Mouse (Mus musculus) olfactory bulb, adult 2 months (tissue): Measurements from ENCODE around the gene Slc13a1. TPM values are rescaled to one million over a fixed set of nuclear protein-coding genes. Genes with fewer than 3 reads are reported as not detected.
"Not testable (repeated sequence)": the region's sequence is repeated elsewhere in the genome, so short reads cannot be mapped to it uniquely, and the experiment has no call there.

Experiments used
- H3K27ac ChIP-seq: fragments of 200-500 bp; 2 replicates; pipeline ENCODE4 v1.5.1; 2012; ENCODE audit warnings: low read depth, low read length; ENCODE audit not compliant: insufficient read depth
- H3K4me1 ChIP-seq: fragments of 200-500 bp; 2 replicates; pipeline ENCODE4 v1.6.1; 2012; ENCODE audit warnings: low read length; ENCODE audit not compliant: control insufficient read depth, insufficient read depth
- H3K4me3 ChIP-seq: fragments of 200-500 bp; 2 replicates; pipeline ENCODE4 v1.5.1; 2012; ENCODE audit warnings: mild to moderate bottlenecking, low read depth, low read length, moderate library complexity; ENCODE audit not compliant: insufficient read depth
- CTCF ChIP-seq: fragments of 200-500 bp; IDR thresholded peaks from 2 replicates; pipeline ENCODE4 v1.5.1; 2012; ENCODE audit warnings: low read depth, mild to moderate bottlenecking, low read length, moderate library complexity; ENCODE audit not compliant: insufficient read depth
- POLR2A ChIP-seq: fragments of 200-500 bp; IDR thresholded peaks from 2 replicates; pipeline ENCODE4 v1.6.1; 2012; ENCODE audit warnings: mild to moderate bottlenecking, low read depth, low read length, moderate library complexity; ENCODE audit not compliant: insufficient read depth
- WGBS: fragments of 180-500 bp; shearing (Covaris S2); methylation state at CpG from one replicate; pipeline ENCODE4 v1.1.7; 2018; 5-methylcytosine and 5-hydroxymethylcytosine counted together
- polyA plus RNA-seq: library from polyadenylated mRNA; stranded (reverse); fragments of >200 nt; gene quantifications from 2 replicates; pipeline ENCODE4 v1.2.4, GENCODE M21; 2012; ENCODE audit warnings: low replicate concordance; ENCODE audit not compliant: missing spikeins, insufficient read depth, insufficient read length

The Slc13a1 gene
- polyA plus RNA-seq: not detected in 2 replicates

DNA sequence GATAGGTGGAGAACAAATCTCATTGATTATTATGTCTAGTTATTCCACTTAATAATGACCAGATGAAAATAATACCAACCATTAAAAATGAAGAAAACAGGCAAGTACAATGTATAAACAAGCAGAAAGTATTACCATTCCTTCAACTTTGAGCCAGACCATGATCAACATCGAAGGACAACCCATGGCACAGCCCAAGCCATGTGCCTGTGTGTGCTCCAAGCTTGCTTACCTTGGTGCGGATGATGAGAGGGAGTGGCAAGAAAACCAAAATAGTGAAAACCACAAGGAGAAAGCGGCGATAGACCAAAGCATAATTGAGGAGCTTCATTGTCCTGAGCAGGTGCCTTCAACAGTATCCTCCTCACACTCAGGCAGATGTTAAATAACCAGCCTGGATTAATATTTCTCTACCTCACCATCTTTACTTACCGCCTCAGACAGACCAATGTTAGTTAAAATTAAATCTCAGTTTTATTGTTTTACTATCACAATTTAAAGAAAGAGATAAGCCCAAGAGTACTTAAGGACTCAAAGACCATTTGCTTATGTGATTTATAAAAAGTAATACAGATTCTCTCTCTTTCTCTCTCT lies at the start of gene Slc13a1:
Slc13a1 (minus strand) TSS at position 359 of the 594 bp plus-strand sequence.
- H3K27ac ChIP-seq: no peak within 1 kb of the TSS
- TF ChIP-seq POLR2A: no peak
- no peak for TF ChIP-seq CTCF
- WGBS: 94% methylated on average over 5 of the region's 5 CpGs
- H3K4me3 ChIP-seq: no peak within 1 kb of the TSS
- H3K4me1 ChIP-seq: no peaks in the 10 kb centered on the region

DNA sequence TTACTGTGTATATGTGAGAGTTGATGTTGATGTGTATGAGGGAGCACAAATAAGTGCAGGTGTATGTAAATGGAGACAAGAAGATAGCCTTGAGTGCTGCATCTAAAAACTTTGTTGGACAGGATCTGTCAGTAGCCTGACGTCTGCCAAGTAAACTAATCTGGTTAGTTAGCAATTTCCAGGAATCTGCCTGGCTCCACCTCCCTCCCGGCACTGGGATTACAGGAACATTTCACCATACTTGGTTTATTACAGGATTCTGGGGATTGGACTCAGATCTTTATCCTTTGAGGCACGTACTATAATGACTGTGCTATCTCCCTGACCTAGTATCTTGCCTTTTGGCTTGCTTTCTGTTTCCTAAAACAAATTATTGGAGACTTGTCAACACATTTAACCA lies 40.0 kb upstream of the Slc13a1 start:
- TF ChIP-seq CTCF: no peak
- TF ChIP-seq POLR2A: no peak
- 83% methylated on average over 3 of the region's 3 CpGs for WGBS
- H3K27ac ChIP-seq: no peak overlapping the region
- no peaks in the 10 kb centered on the region for H3K4me1 ChIP-seq
- H3K4me3 ChIP-seq: no peak overlapping the region

DNA sequence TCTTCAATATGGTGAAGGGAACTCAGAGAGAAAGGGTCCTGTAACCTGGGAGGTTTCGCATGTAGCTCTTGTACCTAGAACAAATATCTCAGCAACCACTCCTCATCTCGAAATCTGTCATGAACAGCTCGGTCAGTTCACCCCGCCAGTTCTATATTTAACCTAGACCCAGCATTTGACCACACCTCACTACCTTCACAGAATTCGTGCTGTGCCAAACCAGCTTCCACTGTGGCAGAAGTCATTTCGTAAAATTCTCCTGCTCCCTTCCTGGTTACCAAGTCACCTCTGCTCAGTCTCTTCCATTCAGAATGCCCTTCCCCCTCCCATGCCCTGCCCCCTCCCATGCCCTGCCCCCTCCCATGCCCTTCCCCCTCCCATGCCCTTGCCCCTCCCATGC lies 34.3 kb upstream of the Slc13a1 start:
- Histone ChIP-seq H3K4me1 (no peaks in the 10 kb centered on the region), H3K4me3 (no peak overlapping the region), H3K27ac (no peak overlapping the region)
- 91% methylated on average over 6 of the region's 6 CpGs for WGBS
- TF ChIP-seq POLR2A (no peak), CTCF (no peak)

DNA sequence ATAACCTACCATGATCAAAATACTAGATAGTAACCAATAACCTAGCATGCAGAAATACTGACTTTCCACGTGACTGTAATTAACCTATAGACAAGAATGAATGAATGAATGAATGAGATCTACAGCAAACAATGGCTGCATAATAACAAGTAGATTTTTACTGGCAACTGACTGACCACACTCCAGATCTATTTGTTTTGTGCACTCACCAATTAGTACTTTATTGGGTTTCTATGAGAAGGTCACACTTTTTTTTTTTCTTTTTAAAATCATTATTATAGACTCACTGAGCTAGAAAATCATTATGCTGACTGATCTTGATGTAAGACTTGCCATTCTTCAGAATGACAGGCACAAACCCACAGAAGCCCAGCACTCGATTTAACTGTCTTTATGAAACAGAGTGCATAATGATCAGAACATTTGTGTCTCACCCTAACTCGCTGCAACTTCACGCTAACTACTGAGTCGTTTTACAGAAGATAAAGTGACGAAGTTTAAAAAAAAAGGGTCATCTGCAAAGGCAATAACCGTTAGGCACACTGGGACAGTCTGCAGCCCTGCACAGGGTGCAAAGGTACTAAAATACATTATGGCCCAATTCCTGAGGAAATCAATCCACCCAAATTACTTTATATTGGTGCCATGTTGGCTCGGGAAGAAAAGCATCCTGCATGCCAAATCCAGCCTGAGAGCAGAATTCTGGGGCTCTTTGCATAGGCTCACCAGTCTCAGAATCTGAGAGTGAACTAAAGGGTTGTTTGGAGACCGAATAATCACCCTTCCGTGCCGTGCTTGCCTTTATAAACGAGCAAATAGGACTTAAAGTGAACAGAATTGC lies 33.0 kb upstream of the Slc13a1 start:
- 36% methylated on average over 12 of the region's 12 CpGs for WGBS
- TF ChIP-seq POLR2A (no peak), CTCF (no peak)
- H3K4me3 ChIP-seq: no peak overlapping the region
- no peak overlapping the region for H3K27ac ChIP-seq
- H3K4me1 ChIP-seq: no peaks in the 10 kb centered on the region

DNA sequence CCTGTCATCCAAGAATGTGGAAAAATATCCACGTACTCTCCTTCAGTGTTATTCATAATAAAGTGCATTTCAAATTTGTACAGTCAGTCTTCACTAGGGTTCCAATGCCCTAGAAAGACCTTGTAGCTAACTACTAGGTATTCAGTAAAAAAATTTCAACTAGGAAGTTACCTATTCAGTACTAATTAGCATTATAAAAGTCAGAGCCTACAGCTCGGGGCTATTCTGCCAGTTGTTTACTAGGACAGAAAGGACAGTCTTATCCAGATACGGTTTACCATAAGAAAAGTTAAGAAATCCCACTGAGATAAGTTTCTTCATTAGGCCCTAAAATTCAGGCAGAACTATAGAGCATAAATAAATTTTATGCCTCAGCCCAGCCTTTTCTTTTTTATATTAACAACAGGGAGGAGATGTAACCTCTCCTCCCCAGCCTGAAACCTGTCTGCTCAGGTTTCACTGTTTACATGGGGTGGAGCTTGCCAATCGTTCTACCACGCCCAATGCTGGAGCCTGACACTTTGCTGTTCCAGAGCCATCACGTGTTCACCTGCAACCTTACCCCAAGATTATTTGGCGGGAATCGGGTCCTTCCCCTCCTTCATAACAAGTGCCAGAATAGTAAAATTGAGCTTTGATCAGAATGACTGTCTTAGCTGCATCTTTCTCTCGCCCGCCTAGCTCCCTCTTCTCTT lies 29.8 kb upstream of the Slc13a1 start:
- not testable (repeated sequence) for H3K27ac ChIP-seq, H3K4me1 ChIP-seq, H3K4me3 ChIP-seq
- 95% methylated on average over 10 of the region's 10 CpGs for WGBS

DNA sequence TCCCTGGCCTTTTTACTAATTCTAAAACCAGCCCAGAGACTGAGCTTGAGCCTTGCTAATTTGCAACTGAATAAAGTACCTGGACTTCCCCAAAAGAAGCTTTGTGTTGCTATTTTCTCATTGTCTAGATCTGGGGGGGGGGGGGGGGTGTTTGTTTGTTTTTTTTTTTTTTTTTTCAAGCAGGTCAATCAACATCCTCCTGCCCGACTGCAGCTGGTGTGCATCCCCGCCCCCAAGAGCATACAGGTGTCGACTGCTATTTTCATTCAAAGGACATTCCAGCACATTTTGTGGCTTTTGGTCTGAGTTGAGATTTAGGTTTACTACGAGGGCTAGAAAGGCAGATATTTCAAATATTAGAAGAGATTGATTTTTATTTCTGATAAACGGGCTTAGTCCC lies 28.5 kb upstream of the Slc13a1 start:
- not testable (repeated sequence) for H3K27ac ChIP-seq, H3K4me3 ChIP-seq, H3K4me1 ChIP-seq
- 46% methylated on average over 5 of the region's 5 CpGs for WGBS

DNA sequence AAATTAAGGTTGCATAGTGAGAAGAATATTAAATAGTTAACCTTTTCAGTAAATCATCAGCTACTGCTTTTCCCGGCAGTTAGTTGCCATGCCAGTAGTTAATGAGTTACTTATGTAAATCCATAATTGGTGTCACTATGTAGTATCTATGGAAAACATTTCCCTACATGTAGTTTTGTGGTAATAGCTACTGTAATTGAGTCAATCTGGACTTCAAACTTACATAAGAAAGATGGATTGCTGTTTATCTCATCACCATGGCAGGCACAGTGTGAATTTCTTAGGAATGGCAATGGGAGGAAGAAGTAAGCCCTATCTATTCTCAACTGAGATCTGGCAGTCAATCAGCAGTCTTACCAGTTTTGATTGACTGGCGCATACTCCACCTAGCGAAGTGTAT lies 15.5 kb upstream of the Slc13a1 start:
- Histone ChIP-seq H3K4me3 (no peak overlapping the region), H3K27ac (no peak overlapping the region), H3K4me1 (no peaks in the 10 kb centered on the region)
- TF ChIP-seq POLR2A (no peak), CTCF (no peak)
- 87% methylated on average over 3 of the region's 3 CpGs for WGBS

DNA sequence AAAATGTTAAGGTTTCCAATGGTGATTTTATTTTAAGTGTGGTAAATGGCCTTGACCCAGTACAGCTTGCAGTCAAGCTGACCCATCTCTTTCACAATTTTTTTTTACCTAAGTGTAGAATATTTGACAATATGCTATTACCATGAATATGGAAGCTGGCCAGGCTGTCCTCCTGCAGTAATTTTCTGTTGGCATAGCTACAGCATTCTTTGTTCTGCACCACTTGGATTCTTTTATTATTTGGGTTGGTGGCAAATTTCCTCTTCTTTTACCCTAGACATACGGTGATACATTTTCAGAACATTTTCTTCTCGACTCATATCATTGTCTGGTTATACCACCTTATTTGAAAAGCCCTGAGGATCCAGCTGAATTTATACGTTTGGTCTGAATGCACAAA lies 7.5 kb upstream of the Slc13a1 start:
- Histone ChIP-seq H3K4me1 (no peaks in the 10 kb centered on the region), H3K27ac (no peak overlapping the region), H3K4me3 (no peak overlapping the region)
- TF ChIP-seq POLR2A: no peak
- TF ChIP-seq CTCF: no peak
- WGBS: 50% methylated on average over 3 of the region's 3 CpGs

DNA sequence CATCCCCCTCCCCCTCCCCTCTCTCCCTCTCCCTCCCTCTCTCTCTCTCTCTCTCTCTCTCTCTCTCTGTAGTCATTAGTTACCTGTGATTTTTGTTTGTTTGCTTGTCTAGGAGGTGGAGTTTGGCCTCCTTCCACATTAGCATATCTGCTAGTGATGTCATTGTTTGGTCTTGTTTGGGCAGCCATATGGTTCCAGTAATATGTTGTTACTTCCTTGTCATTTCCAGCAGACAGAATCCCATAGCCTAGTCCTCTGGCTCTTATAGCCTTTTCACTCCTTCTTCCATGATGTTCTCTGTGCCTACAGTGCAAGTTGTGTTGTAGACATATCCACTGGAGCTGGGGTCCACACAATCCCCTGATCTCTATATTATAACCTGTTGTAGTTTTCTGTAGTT lies 6.1 kb upstream of the Slc13a1 start:
- Histone ChIP-seq H3K4me1 (no peaks in the 10 kb centered on the region), H3K27ac (no peak overlapping the region), H3K4me3 (no peak overlapping the region)
- TF ChIP-seq CTCF (no peak), POLR2A (no peak)
